Mouse (Mus musculus) kidney, adult 2 months (tissue): ENCODE data around the gene Cavin2. TPM values are rescaled to one million over a fixed set of nuclear protein-coding genes. Genes with fewer than 3 reads are reported as not detected.

Experiments
- DNase-seq: peaks from one replicate; pipeline ENCODE4 v3.0.0; 2021
- H3K27ac ChIP-seq: fragments of 200-500 bp; 2 replicates; pipeline ENCODE4 v1.5.1; 2012; ENCODE audit warnings: low read depth, low read length, control low read depth, inconsistent platforms; ENCODE audit not compliant: insufficient read depth
- H3K27me3 ChIP-seq: fragments of 200-500 bp; replicated peaks from 2 replicates; pipeline ENCODE4 v1.6.1; 2012; ENCODE audit warnings: mild to moderate bottlenecking, moderate library complexity, low read length, inconsistent platforms; ENCODE audit not compliant: control insufficient read depth, insufficient read depth
- H3K36me3 ChIP-seq: fragments of 200-500 bp; 2 replicates; pipeline ENCODE4 v1.6.1; 2012; ENCODE audit warnings: mild to moderate bottlenecking, moderate library complexity, low read length, inconsistent platforms; ENCODE audit not compliant: control insufficient read depth, insufficient read depth
- H3K4me1 ChIP-seq: fragments of 200-500 bp; 2 replicates; pipeline ENCODE4 v1.6.1; 2011; ENCODE audit warnings: low read length; ENCODE audit not compliant: control insufficient read depth, insufficient read depth
- H3K4me3 ChIP-seq: fragments of 200-500 bp; 2 replicates; pipeline ENCODE4 v1.5.1; 2011; ENCODE audit warnings: mild to moderate bottlenecking, low read depth, low read length, control low read depth; ENCODE audit not compliant: insufficient read depth
- CTCF ChIP-seq: fragments of 200-500 bp; conservative IDR thresholded peaks from 2 replicates; pipeline ENCODE4 v1.5.1; 2011; ENCODE audit warnings: low read depth, mild to moderate bottlenecking, control low read depth, low read length, moderate library complexity, mixed read lengths; ENCODE audit not compliant: insufficient read depth, insufficient read length
- POLR2A ChIP-seq: fragments of 200-500 bp; IDR thresholded peaks from one replicate; pipeline ENCODE4 v1.6.1; 2011; ENCODE audit warnings: low read depth, low read length, control low read depth
- WGBS: fragments of 180-500 bp; shearing (Covaris S2); methylation state at CpG from one replicate; pipeline ENCODE4 v1.1.7; 2018; 5-methylcytosine and 5-hydroxymethylcytosine counted together
- polyA plus RNA-seq: library from polyadenylated mRNA; depleted of rRNA; stranded (reverse); fragments of >200 nt; gene quantifications from 2 replicates; pipeline ENCODE4 v1.2.3, GENCODE M21; 2012

Cavin2 gene
- polyA plus RNA-seq, 1 experiment, result 20.9 TPM

GRCm38 (mm10) chr1:51288201-51288600 is 725 bp upstream of the Cavin2 start:
- Histone ChIP-seq H3K27ac (peak overlapping the region; percentile 29; the same call in 1 of the 2 replicates), H3K36me3 (no peaks in the 10 kb centered on the region), H3K4me3 (no peak overlapping the region), H3K4me1 (peaks cover 4% of the 10 kb centered on the region), H3K27me3 (no peaks in the 10 kb centered on the region)
- DNase-seq, result no peak
- WGBS, result 41% methylated on average over 3 of the region's 3 CpGs
- TF ChIP-seq POLR2A (no peak), CTCF (no peak)

- H3K4me3 ChIP-seq, result peak overlapping the region; percentile 66
- no peaks in the 10 kb centered on the region for H3K36me3 ChIP-seq
- no peak for TF ChIP-seq POLR2A
- no peak for TF ChIP-seq CTCF
- peaks cover 4% of the 10 kb centered on the region for H3K4me1 ChIP-seq
- H3K27ac ChIP-seq, result peak overlapping the region; percentile 88
- DNase-seq, result peak; percentile 62
- WGBS, result 23% methylated on average over 17 of the region's 17 CpGs
- H3K27me3 ChIP-seq, result no peaks in the 10 kb centered on the region
Measured at GRCm38 (mm10) chr1:51289620-51290445, 907 bp downstream of the Cavin2 start.

GRCm38 (mm10) chr1:51290634-51291033 is 1.7 kb downstream of the Cavin2 start:
- H3K27me3 ChIP-seq, result no peaks in the 10 kb centered on the region
- peaks cover 4% of the 10 kb centered on the region for H3K4me1 ChIP-seq
- 45% methylated on average over 4 of the region's 4 CpGs for WGBS
- H3K4me3 ChIP-seq, result peak overlapping the region; percentile 55
- TF ChIP-seq POLR2A (no peak), CTCF (no peak)
- peak; percentile 49 for DNase-seq
- H3K36me3 ChIP-seq, result no peaks in the 10 kb centered on the region
- peak overlapping the region; percentile 88 for H3K27ac ChIP-seq

DNA sequence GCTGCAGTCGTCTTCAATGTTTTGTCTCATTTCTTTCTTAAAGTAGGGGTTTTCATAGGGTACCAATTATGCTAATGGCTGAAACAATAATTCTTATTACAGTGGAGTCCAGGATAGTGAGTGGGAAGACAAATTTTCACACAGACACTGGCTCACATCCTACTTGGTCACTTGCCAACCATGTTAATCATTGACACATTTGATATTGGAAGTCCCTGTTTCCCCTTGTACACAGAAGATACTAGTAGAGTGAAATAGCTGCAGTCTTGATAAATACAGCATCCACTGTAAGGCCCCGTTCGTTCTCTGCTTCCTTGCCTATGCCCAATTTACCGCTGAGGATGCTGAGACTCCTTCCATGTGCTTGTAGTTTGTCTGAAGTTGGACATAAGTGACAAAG is 3.4 kb downstream of the Cavin2 start:
- no peaks in the 10 kb centered on the region for H3K36me3 ChIP-seq
- WGBS, result 60% methylated on average over 4 of the region's 4 CpGs
- peak; percentile 75 for DNase-seq
- H3K4me1 ChIP-seq, result peaks cover 4% of the 10 kb centered on the region
- H3K4me3 ChIP-seq, result no peak overlapping the region
- peak overlapping the region; percentile 4; the same call in 1 of the 2 replicates for H3K27ac ChIP-seq
- TF ChIP-seq POLR2A (no peak), CTCF (no peak)
- H3K27me3 ChIP-seq, result no peaks in the 10 kb centered on the region

DNA sequence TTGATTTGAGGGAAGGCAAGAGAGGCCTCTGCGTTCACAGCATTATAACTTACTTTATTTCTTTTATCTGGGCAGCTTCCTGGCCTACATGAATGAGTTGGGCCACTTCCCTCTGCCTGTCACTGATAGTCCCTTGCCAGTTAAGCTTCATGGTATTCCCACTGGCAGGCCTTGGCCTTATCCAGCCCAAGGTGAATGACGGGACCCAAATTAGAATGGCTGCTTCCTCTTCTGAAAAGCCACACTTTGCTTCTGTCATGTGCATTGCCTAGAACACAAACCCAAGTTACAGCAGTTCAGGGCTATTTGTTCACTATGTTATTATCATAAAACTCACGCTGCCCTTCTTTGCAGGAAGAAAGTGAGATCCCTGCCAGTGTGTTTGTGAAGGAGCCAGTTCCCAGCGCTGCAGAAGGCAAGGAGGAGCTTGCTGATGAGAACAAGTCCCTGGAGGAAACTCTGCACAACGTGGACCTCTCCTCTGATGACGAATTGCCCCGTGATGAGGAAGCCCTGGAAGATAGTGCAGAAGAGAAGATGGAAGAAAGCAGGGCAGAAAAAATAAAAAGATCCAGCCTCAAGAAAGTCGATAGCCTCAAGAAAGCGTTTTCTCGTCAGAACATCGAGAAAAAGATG is 11.5 kb downstream of the Cavin2 start:
- H3K27me3 ChIP-seq, result no peaks in the 10 kb centered on the region
- H3K4me3 ChIP-seq, result no peak overlapping the region
- 72% methylated on average over 11 of the region's 11 CpGs for WGBS
- peak; percentile 19 for DNase-seq
- no peak overlapping the region for H3K27ac ChIP-seq
- H3K4me1 ChIP-seq, result no peaks in the 10 kb centered on the region
- H3K36me3 ChIP-seq, result no peaks in the 10 kb centered on the region; the same call in 1 of the 2 replicates
- TF ChIP-seq POLR2A (no peak), CTCF (no peak)

GRCm38 (mm10) chr1:51307056-51307455 is 18.1 kb downstream of the Cavin2 start:
- TF ChIP-seq POLR2A (no peak), CTCF (no peak)
- Histone ChIP-seq H3K4me3 (no peak overlapping the region), H3K36me3 (no peaks in the 10 kb centered on the region), H3K27ac (no peak overlapping the region), H3K27me3 (no peaks in the 10 kb centered on the region), H3K4me1 (no peaks in the 10 kb centered on the region)
- 94% methylated on average over 3 of the region's 3 CpGs for WGBS
- DNase-seq, result no peak

GRCm38 (mm10) chr1:51315476-51315875 is 26.6 kb downstream of the Cavin2 start:
- Histone ChIP-seq H3K4me1 (no peaks in the 10 kb centered on the region), H3K27ac (no peak overlapping the region), H3K4me3 (no peak overlapping the region), H3K27me3 (no peaks in the 10 kb centered on the region), H3K36me3 (no peaks in the 10 kb centered on the region)
- WGBS, result 70% methylated on average over 2 of the region's 2 CpGs
- no peak for DNase-seq
- TF ChIP-seq CTCF (no peak), POLR2A (no peak)
